Mouse (Mus musculus) left cerebral cortex, postnatal 36 days (tissue): ENCODE results near the gene Fgd6. TPM values are rescaled to one million over a fixed set of nuclear protein-coding genes. Genes with fewer than 3 reads are reported as not detected.

Source experiments
- DNase-seq, 2 experiments: peaks; one replicate each; pipeline ENCODE4 v3.0.0; 2021 to 2022; ENCODE audit warnings: low spot score in 2 of 2, mixed read lengths in 1 of 2
- intact Hi-C: fragments of 180-260 bp; cut with DNase I; formaldehyde crosslinking; loops from one replicate; pipeline ENCODE4 v1.15.1; 2025
- total RNA-seq, 2 experiments: library from RNA; stranded (reverse); gene quantifications; 2 replicates each; pipeline ENCODE4 v1.2.3; 2021

Gene Fgd6
- total RNA-seq, 2 experiments from 2014 or later, result 9.7 to 11.8 TPM

- DNase-seq, result no peak
- intact Hi-C loops, result no loop called here
Observed at GRCm38 (mm10) chr10:94120676-94121075, 84.9 kb downstream of the Fgd6 start.

- DNase-seq, result no peak
- intact Hi-C loops, result no loop called here
Observed at GRCm38 (mm10) chr10:94122595-94122994, 86.8 kb downstream of the Fgd6 start.

GRCm38 (mm10) chr10:94123581-94123980, 87.8 kb downstream of the Fgd6 start:
- intact Hi-C loops, result no loop called here
- no peak for DNase-seq

- DNase-seq, result no peak
- intact Hi-C loops, result no loop called here
Observed at GRCm38 (mm10) chr10:94124376-94124775, 88.6 kb downstream of the Fgd6 start.

GRCm38 (mm10) chr10:94129680-94130119, 93.9 kb downstream of the Fgd6 start:
- intact Hi-C loops, result no loop called here
- DNase-seq, result peak; percentile 76 to 78

GRCm38 (mm10) chr10:94133081-94133480, 97.3 kb downstream of the Fgd6 start:
- no peak for DNase-seq
- intact Hi-C loops, result no loop called here

- DNase-seq, result peak in 1 of 2 experiments; percentile 17
- intact Hi-C loops, result no loop called here
Observed at GRCm38 (mm10) chr10:94133674-94134073, 97.9 kb downstream of the Fgd6 start.

GRCm38 (mm10) chr10:94134535-94135390, 99.0 kb downstream of the Fgd6 start:
- no peak for DNase-seq
- intact Hi-C loops, result no loop called here

- intact Hi-C loops, result no loop called here
- DNase-seq, result no peak
Observed at GRCm38 (mm10) chr10:94138890-94139482, 103.2 kb downstream of the Fgd6 start.

GRCm38 (mm10) chr10:94140227-94140931, 104.6 kb downstream of the Fgd6 start:
- no peak for DNase-seq
- intact Hi-C loops, result loop anchor here (10.0 kb wide), 1 partner anchor 256 kb away; no protein-coding TSS in a partner anchor

GRCm38 (mm10) chr10:94142427-94142826, 106.6 kb downstream of the Fgd6 start:
- intact Hi-C loops, result loop anchor here (10.0 kb wide), 1 partner anchor 258 kb away; no protein-coding TSS in a partner anchor
- DNase-seq, result no peak

GRCm38 (mm10) chr10:94144581-94144980, 108.8 kb downstream of the Fgd6 start:
- DNase-seq, result no peak
- intact Hi-C loops, result loop anchor here (10.0 kb wide), 1 partner anchor 260 kb away; no protein-coding TSS in a partner anchor

GRCm38 (mm10) chr10:94147391-94147755, 111.6 kb downstream of the Fgd6 start:
- no peak for DNase-seq
- intact Hi-C loops, result loop anchor here (1.0 to 10.0 kb wide), 2 partner anchors 51 to 263 kb away; partner anchors contain the start of gene Ndufa12

- DNase-seq, result peak; percentile 92
- intact Hi-C loops, result loop anchor here (1.0 to 10.0 kb wide), 3 partner anchors 50 to 263 kb away; partner anchors contain the start of genes Ndufa12 and Vezt
Observed at GRCm38 (mm10) chr10:94147756-94148531, 112.1 kb downstream of the Fgd6 start, which contains the start of gene Nr2c1. Gene Nr2c1 (plus strand): TSS chr10:94148023.

- intact Hi-C loops, result no loop called here
- DNase-seq, result no peak
Observed at GRCm38 (mm10) chr10:94151488-94151887, 115.7 kb downstream of the Fgd6 start.

GRCm38 (mm10) chr10:94153841-94154240, 118.0 kb downstream of the Fgd6 start:
- DNase-seq, result no peak
- intact Hi-C loops, result no loop called here

- intact Hi-C loops, result no loop called here
- DNase-seq, result no peak
Observed at GRCm38 (mm10) chr10:94158962-94159361, 123.2 kb downstream of the Fgd6 start.

GRCm38 (mm10) chr10:94159406-94159805, 123.6 kb downstream of the Fgd6 start:
- no peak for DNase-seq
- intact Hi-C loops, result no loop called here

- intact Hi-C loops, result no loop called here
- DNase-seq, result no peak
Observed at GRCm38 (mm10) chr10:94161051-94161765, 125.4 kb downstream of the Fgd6 start.
